Mouse (Mus musculus): Measurements from ENCODE around the gene Serpina3n. TPM values are rescaled to one million over a fixed set of nuclear protein-coding genes. Genes with fewer than 3 reads are reported as not detected.
"Not testable (repeated sequence)": the region's sequence is repeated elsewhere in the genome, so short reads cannot be mapped to it uniquely, and the experiment has no call there.

Serpina3n gene
- polyA plus RNA-seq (2015; fragmentation: Nextera tagmentation; extraction: Ambion mirVana): 2.5 and 2.7 TPM in 2 replicates

DNA sequence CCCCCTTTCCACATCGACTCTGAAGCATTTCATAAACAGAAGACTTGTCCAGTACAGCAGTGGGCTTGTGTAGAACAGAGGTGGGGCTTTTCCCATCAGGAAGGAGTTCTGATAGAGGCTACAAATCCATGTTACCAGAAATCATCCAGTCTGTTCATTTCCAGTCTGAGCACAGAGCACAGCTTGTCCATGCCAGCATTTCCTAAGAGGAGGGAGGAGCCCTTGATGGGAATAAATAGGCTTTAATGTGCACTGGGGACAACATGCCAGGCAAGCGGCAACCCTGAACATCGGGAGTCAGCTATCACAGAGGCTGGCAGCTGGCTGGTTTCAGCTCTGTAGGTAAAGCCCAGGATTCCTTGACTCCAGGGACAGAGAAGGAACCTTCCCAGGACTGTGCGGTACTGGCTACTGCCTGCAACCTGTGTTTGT lies at the start of gene Serpina3n:
Gene Serpina3n, plus strand, starts transcription at position 276 of the 432 bp plus-strand sequence.
- H3K4me3 ChIP-seq (replicated peaks): no peak within 1 kb of the TSS
- ATAC-seq (ENCODE audit: low FRiP score): peak; percentile 31; the same call in 1 of the 2 replicates
- H3K4me2 ChIP-seq: peak within 1 kb of the TSS; percentile 21; the same call in 1 of the 2 replicates
- no peak within 1 kb of the TSS for H3K9ac ChIP-seq (replicated peaks)
- 40% methylated on average over 4 of the region's 4 CpGs for WGBS
- no peaks in the 10 kb centered on the region for H3K36me3 ChIP-seq
- H3K27me3 ChIP-seq (replicated peaks): no peaks in the 10 kb centered on the region; the same call in 1 of the 2 replicates
- no peaks in the 10 kb centered on the region for H3K9me3 ChIP-seq (replicated peaks)
- no peak within 1 kb of the TSS for H3K27ac ChIP-seq (replicated peaks)
- H3K4me1 ChIP-seq: peaks cover 2% of the 10 kb centered on the region; the same call in 1 of the 2 replicates

- Histone ChIP-seq H3K9ac (replicated peaks) (no peak overlapping the region), H3K27me3 (replicated peaks) (no peaks in the 10 kb centered on the region), H3K4me2 (no peak overlapping the region), H3K27ac (replicated peaks) (no peak overlapping the region), H3K36me3 (no peaks in the 10 kb centered on the region), H3K9me3 (replicated peaks) (no peaks in the 10 kb centered on the region), H3K4me1 (no peaks in the 10 kb centered on the region), H3K4me3 (replicated peaks) (no peak overlapping the region)
- WGBS: 92% methylated on average over 3 of the region's 3 CpGs
- no peak for ATAC-seq (ENCODE audit: low FRiP score)
Observed at GRCm38 (mm10) chr12:104369986-104370385, 36.5 kb upstream of the Serpina3n start.

GRCm38 (mm10) chr12:104377179-104377578 lies 29.4 kb upstream of the Serpina3n start:
- H3K36me3 ChIP-seq; H3K4me2 ChIP-seq; H3K27ac ChIP-seq (replicated peaks); H3K27me3 ChIP-seq (replicated peaks); H3K9me3 ChIP-seq (replicated peaks); H3K9ac ChIP-seq (replicated peaks); H3K4me1 ChIP-seq; H3K4me3 ChIP-seq (replicated peaks); ATAC-seq (ENCODE audit: low FRiP score): not testable (repeated sequence)
- 83% methylated on average over 5 of the region's 5 CpGs for WGBS

DNA sequence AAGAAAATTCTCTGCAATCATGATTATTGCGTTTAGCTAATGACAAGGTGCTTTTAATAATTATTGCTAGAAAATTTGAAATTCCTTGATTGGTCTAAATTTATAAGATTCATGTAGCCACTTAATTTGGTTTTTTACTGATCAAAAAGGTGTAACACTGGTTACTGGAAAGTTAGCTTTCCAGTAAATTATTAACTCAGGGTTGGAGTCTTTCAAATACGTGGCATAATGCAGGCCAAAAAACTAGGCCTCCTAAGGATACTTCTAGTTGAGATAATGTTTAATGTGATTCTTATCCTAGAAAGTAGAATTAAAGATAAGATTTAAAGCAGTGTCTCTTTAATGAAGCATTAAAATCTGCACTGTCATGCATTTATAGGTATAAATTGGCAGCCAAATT lies 28.2 kb upstream of the Serpina3n start:
- not testable (repeated sequence) for H3K9ac ChIP-seq (replicated peaks); H3K4me1 ChIP-seq; H3K36me3 ChIP-seq; H3K4me3 ChIP-seq (replicated peaks); H3K9me3 ChIP-seq (replicated peaks); H3K27ac ChIP-seq (replicated peaks); H3K27me3 ChIP-seq (replicated peaks); H3K4me2 ChIP-seq; ATAC-seq (ENCODE audit: low FRiP score)
- 74% methylated on average over 2 of the region's 2 CpGs for WGBS

DNA sequence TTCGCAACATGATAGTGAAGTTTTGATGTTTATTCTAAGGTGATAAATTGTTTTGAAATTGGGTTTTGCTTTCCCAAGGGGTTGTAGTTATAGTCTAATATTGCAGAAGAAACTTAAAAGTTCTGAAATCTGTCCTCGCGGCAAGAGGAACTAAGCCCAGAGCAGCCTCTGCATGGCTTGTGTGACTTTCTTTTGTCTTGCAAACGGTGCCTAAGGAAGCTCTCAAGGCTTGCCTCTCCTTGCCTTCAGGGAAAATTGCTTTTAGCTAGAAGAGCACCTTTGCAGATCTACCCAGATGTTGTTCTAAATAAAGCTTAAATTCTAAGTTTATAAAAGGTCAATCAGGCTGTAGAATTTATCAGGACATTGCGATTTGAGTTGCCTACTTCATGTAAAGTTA lies 27.7 kb upstream of the Serpina3n start:
- H3K9me3 ChIP-seq (replicated peaks); H3K4me2 ChIP-seq; H3K4me1 ChIP-seq; H3K9ac ChIP-seq (replicated peaks); H3K4me3 ChIP-seq (replicated peaks); H3K27me3 ChIP-seq (replicated peaks); H3K36me3 ChIP-seq; H3K27ac ChIP-seq (replicated peaks); ATAC-seq (ENCODE audit: low FRiP score): not testable (repeated sequence)
- WGBS: 47% methylated on average over 5 of the region's 5 CpGs

GRCm38 (mm10) chr12:104379856-104380255 lies 26.7 kb upstream of the Serpina3n start:
- H3K36me3 ChIP-seq: no peaks in the 10 kb centered on the region
- H3K27ac ChIP-seq (replicated peaks): no peak overlapping the region
- H3K4me3 ChIP-seq (replicated peaks): no peak overlapping the region
- H3K9me3 ChIP-seq (replicated peaks): no peaks in the 10 kb centered on the region
- no peaks in the 10 kb centered on the region for H3K27me3 ChIP-seq (replicated peaks)
- ATAC-seq (ENCODE audit: low FRiP score): no peak
- no peaks in the 10 kb centered on the region for H3K4me1 ChIP-seq
- WGBS: 95% methylated on average over 11 of the region's 11 CpGs
- no peak overlapping the region for H3K9ac ChIP-seq (replicated peaks)
- H3K4me2 ChIP-seq: no peak overlapping the region

DNA sequence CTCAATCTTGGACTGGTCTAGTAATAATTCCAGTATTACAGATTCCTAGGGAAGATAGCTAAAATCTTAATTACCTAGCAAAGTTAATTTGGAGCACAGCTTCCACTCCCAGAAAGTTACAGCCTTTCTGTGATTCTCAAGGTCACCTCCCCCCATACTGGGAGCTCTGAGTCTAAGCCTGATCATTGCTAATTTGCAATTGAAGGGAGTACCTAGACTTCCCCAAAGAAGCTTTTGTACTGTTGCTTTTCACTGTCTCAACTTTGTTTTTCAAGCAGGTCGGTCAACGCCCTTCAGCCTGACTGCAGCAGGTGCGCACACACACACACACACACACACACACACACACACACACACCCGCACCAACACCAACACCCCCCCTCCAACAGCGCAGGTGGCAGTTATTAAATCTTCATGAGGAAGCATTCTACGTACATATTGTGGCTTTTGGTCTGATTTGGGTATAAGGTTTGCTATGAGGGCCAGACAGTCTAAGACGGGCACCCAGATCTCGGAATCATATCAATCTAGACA lies 25.4 kb upstream of the Serpina3n start:
- H3K4me2 ChIP-seq; H3K9me3 ChIP-seq (replicated peaks); H3K9ac ChIP-seq (replicated peaks); H3K27me3 ChIP-seq (replicated peaks); ATAC-seq (ENCODE audit: low FRiP score); H3K36me3 ChIP-seq; H3K27ac ChIP-seq (replicated peaks); H3K4me1 ChIP-seq; H3K4me3 ChIP-seq (replicated peaks): not testable (repeated sequence)
- WGBS: 92% methylated on average over 8 of the region's 8 CpGs

DNA sequence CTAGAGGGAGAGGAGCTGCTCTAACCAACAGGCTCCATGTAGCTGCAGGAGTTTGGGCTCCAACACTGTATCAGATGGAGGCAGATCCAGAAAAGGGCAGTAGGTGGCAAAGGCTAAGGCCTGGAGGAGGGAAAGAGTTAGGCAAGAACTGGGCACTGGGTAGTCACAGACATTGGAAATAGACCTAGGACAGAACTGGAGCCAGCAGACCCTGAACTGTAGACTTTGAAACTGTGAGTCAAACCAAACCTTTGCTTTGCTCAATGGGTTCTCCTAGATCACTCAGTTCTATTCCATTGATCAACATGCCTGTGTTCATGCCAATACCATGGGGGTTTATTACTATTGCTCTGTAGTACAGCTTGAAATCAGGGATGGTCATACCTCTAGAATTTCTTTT lies 20.5 kb upstream of the Serpina3n start:
- H3K4me1 ChIP-seq; ATAC-seq (ENCODE audit: low FRiP score); H3K4me2 ChIP-seq; H3K27me3 ChIP-seq (replicated peaks); H3K9me3 ChIP-seq (replicated peaks); H3K36me3 ChIP-seq; H3K27ac ChIP-seq (replicated peaks); H3K9ac ChIP-seq (replicated peaks); H3K4me3 ChIP-seq (replicated peaks): not testable (repeated sequence)

GRCm38 (mm10) chr12:104386878-104387277 lies 19.7 kb upstream of the Serpina3n start:
- H3K4me3 ChIP-seq (replicated peaks); H3K27me3 ChIP-seq (replicated peaks); ATAC-seq (ENCODE audit: low FRiP score); H3K9me3 ChIP-seq (replicated peaks); H3K4me1 ChIP-seq; H3K4me2 ChIP-seq; H3K9ac ChIP-seq (replicated peaks); H3K36me3 ChIP-seq; H3K27ac ChIP-seq (replicated peaks): not testable (repeated sequence)
- 64% methylated on average over 2 of the region's 2 CpGs for WGBS

DNA sequence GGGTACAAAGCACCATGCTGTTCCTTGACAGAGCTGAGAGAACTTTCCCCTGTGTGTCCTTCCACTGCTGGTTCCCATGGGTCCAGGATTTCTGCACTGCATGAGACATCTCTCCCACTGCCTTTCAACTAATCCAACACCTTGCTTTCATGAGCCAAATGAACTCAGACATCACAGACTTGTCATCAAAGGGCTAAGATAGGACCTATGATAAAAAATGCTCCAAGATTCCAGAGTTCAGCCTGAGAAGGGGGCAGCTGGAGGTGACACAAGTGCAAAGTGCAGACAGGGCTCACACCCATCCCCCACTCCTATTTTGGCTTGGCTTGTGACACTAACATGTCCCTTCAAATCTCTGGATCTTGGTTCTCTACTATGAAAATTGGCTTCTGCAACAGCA lies 18.1 kb upstream of the Serpina3n start:
- Histone ChIP-seq H3K4me3 (replicated peaks) (no peak overlapping the region), H3K9ac (replicated peaks) (no peak overlapping the region), H3K27ac (replicated peaks) (no peak overlapping the region), H3K4me2 (no peak overlapping the region), H3K9me3 (replicated peaks) (no peaks in the 10 kb centered on the region), H3K36me3 (no peaks in the 10 kb centered on the region), H3K4me1 (no peaks in the 10 kb centered on the region), H3K27me3 (replicated peaks) (no peaks in the 10 kb centered on the region)
- ATAC-seq (ENCODE audit: low FRiP score): no peak

DNA sequence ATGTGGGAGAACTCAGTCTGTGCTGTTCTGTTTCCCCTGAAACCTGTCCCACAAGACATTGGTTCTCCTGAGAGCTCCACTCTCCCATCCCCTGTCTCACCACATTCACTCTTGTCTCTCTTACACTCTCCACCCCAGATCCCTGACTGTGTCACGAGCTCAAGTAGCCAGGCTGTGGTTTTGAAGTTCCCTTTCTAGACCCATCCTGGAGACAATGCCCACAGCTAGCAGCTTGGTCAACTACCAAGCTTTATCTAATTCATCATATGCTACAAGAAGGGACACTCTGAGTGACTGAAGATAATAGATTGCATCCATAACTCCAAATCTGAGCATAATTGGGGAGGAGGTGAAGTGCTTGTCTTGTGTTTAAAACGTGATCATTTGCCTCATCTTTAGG lies 15.5 kb upstream of the Serpina3n start:
- not testable (repeated sequence) for H3K27me3 ChIP-seq (replicated peaks); ATAC-seq (ENCODE audit: low FRiP score); H3K9me3 ChIP-seq (replicated peaks); H3K4me2 ChIP-seq; H3K9ac ChIP-seq (replicated peaks); H3K36me3 ChIP-seq; H3K27ac ChIP-seq (replicated peaks); H3K4me3 ChIP-seq (replicated peaks); H3K4me1 ChIP-seq
- WGBS: 68% methylated on average over 2 of the region's 2 CpGs

GRCm38 (mm10) chr12:104403968-104404367 lies 2.6 kb upstream of the Serpina3n start:
- Histone ChIP-seq H3K4me1 (peaks cover 2% of the 10 kb centered on the region; the same call in 1 of the 2 replicates), H3K4me2 (no peak overlapping the region), H3K9me3 (replicated peaks) (no peaks in the 10 kb centered on the region), H3K9ac (replicated peaks) (no peak overlapping the region), H3K4me3 (replicated peaks) (no peak overlapping the region), H3K27ac (replicated peaks) (no peak overlapping the region), H3K27me3 (replicated peaks) (no peaks in the 10 kb centered on the region; the same call in 1 of the 2 replicates), H3K36me3 (no peaks in the 10 kb centered on the region)
- no peak for ATAC-seq (ENCODE audit: low FRiP score)
- 87% methylated on average over 5 of the region's 5 CpGs for WGBS

- Histone ChIP-seq H3K4me2 (no peak overlapping the region), H3K4me3 (replicated peaks) (no peak overlapping the region), H3K9me3 (replicated peaks) (no peaks in the 10 kb centered on the region), H3K9ac (replicated peaks) (no peak overlapping the region), H3K36me3 (no peaks in the 10 kb centered on the region), H3K4me1 (no peaks in the 10 kb centered on the region), H3K27me3 (replicated peaks) (no peaks in the 10 kb centered on the region; the same call in 1 of the 2 replicates), H3K27ac (replicated peaks) (no peak overlapping the region)
- WGBS: 86% methylated on average over 6 of the region's 6 CpGs
- no peak for ATAC-seq (ENCODE audit: low FRiP score)
Observed at GRCm38 (mm10) chr12:104412507-104412906, 6.0 kb downstream of the Serpina3n start.
